Mouse (Mus musculus): Measurements from ENCODE around the gene Fgfr2. TPM values are rescaled to one million over a fixed set of nuclear protein-coding genes. Genes with fewer than 3 reads are reported as not detected.
"Not testable (repeated sequence)": the region's sequence is repeated elsewhere in the genome, so short reads cannot be mapped to it uniquely, and the experiment has no call there.

Gene Fgfr2
- total RNA-seq, 2 experiments from 2014 or later, result 47.6 to 49.5 TPM

GRCm38 (mm10) chr7:130403346-130403745 lies 2719.8 kb downstream of the Fgfr2 start:
- TF ChIP-seq CTCF (conservative IDR thresholded peaks at IDR 0.05), result no peak
- H3K4me3 ChIP-seq, result no peak overlapping the region
- H3K27ac ChIP-seq, result no peak overlapping the region
- no peak for DNase-seq (ENCODE audit: low spot score in 2 of 2)

GRCm38 (mm10) chr7:130394697-130395096 lies 2728.5 kb downstream of the Fgfr2 start:
- no peak for TF ChIP-seq CTCF (conservative IDR thresholded peaks at IDR 0.05)
- H3K27ac ChIP-seq, result no peak overlapping the region
- no peak for DNase-seq (ENCODE audit: low spot score in 2 of 2)
- H3K4me3 ChIP-seq, result no peak overlapping the region

- H3K4me3 ChIP-seq; H3K27ac ChIP-seq; DNase-seq (ENCODE audit: low spot score in 2 of 2): not testable (repeated sequence)
Observed at GRCm38 (mm10) chr7:130390060-130390459, 2733.1 kb downstream of the Fgfr2 start.

GRCm38 (mm10) chr7:130386308-130386707 lies 2736.8 kb downstream of the Fgfr2 start:
- no peak for TF ChIP-seq CTCF (conservative IDR thresholded peaks at IDR 0.05)
- DNase-seq (ENCODE audit: low spot score in 2 of 2), result no peak
- H3K4me3 ChIP-seq, result no peak overlapping the region
- peak overlapping the region; percentile 67 for H3K27ac ChIP-seq

GRCm38 (mm10) chr7:130385732-130386294 lies 2737.3 kb downstream of the Fgfr2 start:
- no peak for DNase-seq (ENCODE audit: low spot score in 2 of 2)
- Histone ChIP-seq H3K4me3 (no peak overlapping the region), H3K27ac (peak overlapping the region; percentile 67)
- no peak for TF ChIP-seq CTCF (conservative IDR thresholded peaks at IDR 0.05)

GRCm38 (mm10) chr7:130382126-130382525 lies 2741.0 kb downstream of the Fgfr2 start:
- TF ChIP-seq CTCF (conservative IDR thresholded peaks at IDR 0.05), result peak; percentile 24; the same call in 1 of the 2 replicates
- H3K27ac ChIP-seq, result peak overlapping the region; percentile 75; the same call in 1 of the 2 replicates
- DNase-seq (ENCODE audit: low spot score in 2 of 2), result no peak
- no peak overlapping the region for H3K4me3 ChIP-seq

GRCm38 (mm10) chr7:130381387-130381951 lies 2741.7 kb downstream of the Fgfr2 start:
- no peak overlapping the region for H3K4me3 ChIP-seq
- peak overlapping the region; percentile 75 for H3K27ac ChIP-seq
- TF ChIP-seq CTCF (conservative IDR thresholded peaks at IDR 0.05), result no peak
- DNase-seq (ENCODE audit: low spot score in 2 of 2), result peak; percentile 47 to 54

GRCm38 (mm10) chr7:130380769-130381355 lies 2742.3 kb downstream of the Fgfr2 start:
- peak; percentile 69 for TF ChIP-seq CTCF (conservative IDR thresholded peaks at IDR 0.05)
- H3K4me3 ChIP-seq, result no peak overlapping the region; the same call in 1 of the 2 replicates
- peak; percentile 8 to 25 for DNase-seq (ENCODE audit: low spot score in 2 of 2)
- peak overlapping the region; percentile 75 for H3K27ac ChIP-seq

- no peak for DNase-seq (ENCODE audit: low spot score in 2 of 2)
- Histone ChIP-seq H3K4me3 (no peak overlapping the region), H3K27ac (peak overlapping the region; percentile 10; the same call in 1 of the 2 replicates)
- no peak for TF ChIP-seq CTCF (conservative IDR thresholded peaks at IDR 0.05)
Observed at GRCm38 (mm10) chr7:130380367-130380766, 2742.8 kb downstream of the Fgfr2 start.

GRCm38 (mm10) chr7:130379886-130380285 lies 2743.3 kb downstream of the Fgfr2 start:
- H3K27ac ChIP-seq, result no peak overlapping the region
- no peak for DNase-seq (ENCODE audit: low spot score in 2 of 2)
- H3K4me3 ChIP-seq, result no peak overlapping the region
- TF ChIP-seq CTCF (conservative IDR thresholded peaks at IDR 0.05), result no peak

- no peak for TF ChIP-seq CTCF (conservative IDR thresholded peaks at IDR 0.05)
- H3K4me3 ChIP-seq, result no peak overlapping the region
- no peak for DNase-seq (ENCODE audit: low spot score in 2 of 2)
Observed at GRCm38 (mm10) chr7:130378308-130378707, 2744.8 kb downstream of the Fgfr2 start.

GRCm38 (mm10) chr7:130374311-130374710 lies 2748.8 kb downstream of the Fgfr2 start:
- Histone ChIP-seq H3K27ac (no peak overlapping the region), H3K4me3 (no peak overlapping the region)
- no peak for TF ChIP-seq CTCF (conservative IDR thresholded peaks at IDR 0.05)
- DNase-seq (ENCODE audit: low spot score in 2 of 2), result no peak

More at GRCm38 (mm10) chr7:130378308-130378707, 2744.8 kb downstream of the Fgfr2 start:
- no peak overlapping the region for H3K27ac ChIP-seq

- Histone ChIP-seq H3K4me3 (peak overlapping the region; percentile 45), H3K27ac (peak overlapping the region; percentile 63; the same call in 1 of the 2 replicates)
- no peak for DNase-seq (ENCODE audit: low spot score in 2 of 2)
- TF ChIP-seq CTCF (conservative IDR thresholded peaks at IDR 0.05), result peak; percentile 67
Observed at GRCm38 (mm10) chr7:130368827-130369641, 2754.1 kb downstream of the Fgfr2 start.
